Mouse (Mus musculus) cortical plate, adult 2 months (tissue): ENCODE results near the gene Tdpoz1.

Experiments used
- CTCF ChIP-seq: fragments of 200-500 bp; IDR thresholded peaks from 2 replicates; pipeline ENCODE4 v1.5.1; 2011; ENCODE audit warnings: mild to moderate bottlenecking, control low read depth, low read length; ENCODE audit not compliant: insufficient read depth; ENCODE audit errors: extremely low read depth
- POLR2A ChIP-seq: fragments of 200-500 bp; IDR thresholded peaks from 2 replicates; pipeline ENCODE4 v1.6.1; 2011; ENCODE audit warnings: mild to moderate bottlenecking, low read length, control low read depth; ENCODE audit not compliant: insufficient read depth; ENCODE audit errors: extremely low read depth

- TF ChIP-seq POLR2A: no peak
- TF ChIP-seq CTCF: no peak
Measured at GRCm38 (mm10) chr3:93654260-93654659, 21.9 kb downstream of the Tdpoz1 start.
